Comparison of ENCODE assay signal across 22 mouse cellular contexts in genomic region chr11:120032052-120032451, GRCm38 (mm10). TPM values are rescaled to one million over a fixed set of nuclear protein-coding genes. Genes with fewer than 3 reads are reported as not detected.
DNase-seq lines count a peak whose midpoint lies in the region; ATAC-seq and TF ChIP-seq lines count a peak whose summit lies in the region.
"Had no signal": no experiment of that assay in that cellular context is flagged by ENCODE, and none has a peak within 500 bp of the region (broad histone marks: within the 10 kb centered on the region; RNA-seq: fewer than 3 reads in every experiment).

No protein-coding gene starts in this region.

- H3K4me1 ChIP-seq in cerebellum, adult 2 months (ENCODE audit: control insufficient read depth, insufficient read depth, low read length): peaks cover 72% of the 10 kb centered on the region
- peaks cover 15% of the 10 kb centered on the region; the same call in 1 of the 2 replicates for H3K4me1 ChIP-seq in lung, embryonic 14.5 days (ENCODE audit: insufficient read depth)
- H3K4me1 ChIP-seq in embryonic facial prominence, embryonic 10.5 days: peaks cover 60% of the 10 kb centered on the region

- no peak for TF ChIP-seq CTCF in cerebellum, adult 2 months (IDR thresholded peaks at IDR 0.05; ENCODE audit: borderline replicate concordance, insufficient read depth, low read depth, low read length)
- no peak for TF ChIP-seq CTCF in lung, embryonic 14.5 days (IDR thresholded peaks at IDR 0.05; ENCODE audit: low read depth)

- H3K36me3 ChIP-seq in lung, embryonic 14.5 days (ENCODE audit: insufficient read depth): no peaks in the 10 kb centered on the region
- no peaks in the 10 kb centered on the region for H3K36me3 ChIP-seq in embryonic facial prominence, embryonic 10.5 days (replicated peaks)
- H3K36me3 ChIP-seq: heart, embryonic 15.5 days; midbrain, embryonic 15.5 days; neural tube, embryonic 12.5 days had no signal

- WGBS in cerebellum, adult 2 months: 25% methylated on average over 8 of the region's 8 CpGs
- WGBS in lung, embryonic 14.5 days: 26% methylated on average over 8 of the region's 8 CpGs
- 71% methylated on average over 8 of the region's 8 CpGs for WGBS in embryonic facial prominence, embryonic 10.5 days

- ATAC-seq in lung, embryonic 14.5 days (ENCODE audit: insufficient read depth): peak; percentile 44; the same call in 1 of the 2 replicates
- ATAC-seq: forebrain, postnatal 0 days; hindbrain, embryonic 16.5 days; midbrain, embryonic 15.5 days had no signal

- no peak overlapping the region for H3K9ac ChIP-seq in lung, embryonic 14.5 days
- H3K9ac ChIP-seq: forebrain, postnatal 0 days; heart, embryonic 15.5 days; midbrain, embryonic 15.5 days; neural tube, embryonic 12.5 days had no signal

- DNase-seq in cerebellum, adult 2 months: no peak
- DNase-seq in cerebellum, postnatal 14 days: no peak
- peak; percentile 68 for DNase-seq in lung, embryonic 14.5 days
- DNase-seq in lung, postnatal 14 days: no peak
- DNase-seq in embryonic facial prominence, embryonic 10.5 days (ENCODE audit: low spot score): no peak
- peak; percentile 54 for DNase-seq in lung, postnatal 10 days
- DNase-seq in adrenal gland, adult (ENCODE audit: inconsistent age in 2 of 2, low spot score in 1 of 2): no peak
- DNase-seq: adrenal gland, postnatal 36 days; cerebellum, adult 9-11 months; forebrain, postnatal 0 days; gastrocnemius, postnatal 25 days; heart, adult 18-20 months; heart, postnatal 4 days; kidney, adult 18-20 months; left cerebral cortex, postnatal 4 days; right cerebral cortex, postnatal 25 days; spleen, adult 18-20 months; thymus, postnatal 25 days had no signal

- 0 out of 2 replicates have a peak overlapping the region, but pooled peaks have one; percentile 10 for H3K4me2 ChIP-seq in lung, embryonic 14.5 days
- H3K4me2 ChIP-seq: heart, embryonic 15.5 days; midbrain, embryonic 15.5 days; neural tube, embryonic 12.5 days had no signal

- H3K27me3 ChIP-seq in cerebellum, adult 2 months (ENCODE audit: control insufficient read depth, insufficient read depth, low read length): no peaks in the 10 kb centered on the region
- H3K27me3 ChIP-seq in lung, embryonic 14.5 days (ENCODE audit: insufficient read depth, low read length): no peaks in the 10 kb centered on the region
- H3K27me3 ChIP-seq in embryonic facial prominence, embryonic 10.5 days (replicated peaks; ENCODE audit: low read depth, poor library complexity, severe bottlenecking): no peaks in the 10 kb centered on the region
- H3K27me3 ChIP-seq: heart, embryonic 15.5 days; midbrain, embryonic 15.5 days; neural tube, embryonic 12.5 days had no signal

- no peak for TF ChIP-seq POLR2A in cerebellum, adult 2 months (IDR thresholded peaks at IDR 0.05; ENCODE audit: borderline replicate concordance, insufficient read depth, low read length)

- H3K9me3 ChIP-seq in lung, embryonic 14.5 days (ENCODE audit: low read depth, low read length): no peaks in the 10 kb centered on the region
- H3K9me3 ChIP-seq in embryonic facial prominence, embryonic 10.5 days: no peaks in the 10 kb centered on the region
- H3K9me3 ChIP-seq: heart, embryonic 15.5 days; midbrain, embryonic 15.5 days; neural tube, embryonic 12.5 days had no signal

- no peak overlapping the region for H3K4me3 ChIP-seq in cerebellum, adult 2 months (replicated peaks; ENCODE audit: insufficient read depth, low read depth, low read length)
- H3K4me3 ChIP-seq in lung, embryonic 14.5 days (ENCODE audit: low read depth, low read length): no peak overlapping the region
- no peak overlapping the region for H3K4me3 ChIP-seq in embryonic facial prominence, embryonic 10.5 days
- H3K4me3 ChIP-seq: heart, embryonic 15.5 days; midbrain, embryonic 15.5 days; neural tube, embryonic 12.5 days had no signal

- peak overlapping the region; percentile 20 for H3K27ac ChIP-seq in cerebellum, adult 2 months (ENCODE audit: insufficient read depth, low read length)
- H3K27ac ChIP-seq in lung, embryonic 14.5 days (ENCODE audit: low read depth): no peak overlapping the region
- peak overlapping the region; percentile 15; the same call in 1 of the 2 replicates for H3K27ac ChIP-seq in embryonic facial prominence, embryonic 10.5 days (replicated peaks)
- H3K27ac ChIP-seq: heart, embryonic 15.5 days; midbrain, embryonic 15.5 days; neural tube, embryonic 12.5 days had no signal

RNA-seq across cellular contexts. Expression of gene Aatk, which starts 14.9 kb away (rescaled TPM):
- polyA plus RNA-seq in cerebellum, adult 2 months (2012; rRNA removed): 296 and 298 TPM in 2 replicates
- polyA plus RNA-seq in lung, embryonic 14.5 days (2014; fragmentation: Nextera tagmentation; extraction: Ambion mirVana): 2.2 and 2.3 TPM in 2 replicates
- 0.84 and 1.6 TPM in 2 replicates for polyA plus RNA-seq in embryonic facial prominence, embryonic 10.5 days (2016; fragmentation: Nextera tagmentation; extraction: Ambion mirVana)

RNA-seq across cellular contexts. Expression of gene Cep131, which starts 54.6 kb away (rescaled TPM):
- 32.3 and 33.0 TPM in 2 replicates for polyA plus RNA-seq in cerebellum, adult 2 months (2012; rRNA removed)
- 22.1 and 27.3 TPM in 2 replicates for polyA plus RNA-seq in lung, embryonic 14.5 days (2014; fragmentation: Nextera tagmentation; extraction: Ambion mirVana)
- polyA plus RNA-seq in embryonic facial prominence, embryonic 10.5 days (2016; fragmentation: Nextera tagmentation; extraction: Ambion mirVana): 43.0 and 46.9 TPM in 2 replicates

Comparison
In these comparisons a context has a peak if more than half of its experiments do, and no peak if none do; other contexts are left out.
1. DNase-seq: peak in lung, embryonic 14.5 days (single experiment) and lung, postnatal 10 days (single experiment); none in cerebellum, adult 2 months (0 of 2), cerebellum, postnatal 14 days (0 of 2), lung, postnatal 14 days (single experiment), embryonic facial prominence, embryonic 10.5 days (single experiment) and adrenal gland, adult (0 of 2).
2. RNA of gene Aatk, which starts 14.9 kb away (polyA plus RNA-seq): 296 to 298 TPM in cerebellum, adult 2 months; 2.2 to 2.3 TPM in lung, embryonic 14.5 days and 0.84 to 1.6 TPM in embryonic facial prominence, embryonic 10.5 days; every median in the first group is over 10 times any median in the second.